Mouse (Mus musculus): ENCODE data around the gene Rad18.
"Not testable (repeated sequence)": the region's sequence is repeated elsewhere in the genome, so short reads cannot be mapped to it uniquely, and the experiment has no call there.

The Rad18 gene

DNA sequence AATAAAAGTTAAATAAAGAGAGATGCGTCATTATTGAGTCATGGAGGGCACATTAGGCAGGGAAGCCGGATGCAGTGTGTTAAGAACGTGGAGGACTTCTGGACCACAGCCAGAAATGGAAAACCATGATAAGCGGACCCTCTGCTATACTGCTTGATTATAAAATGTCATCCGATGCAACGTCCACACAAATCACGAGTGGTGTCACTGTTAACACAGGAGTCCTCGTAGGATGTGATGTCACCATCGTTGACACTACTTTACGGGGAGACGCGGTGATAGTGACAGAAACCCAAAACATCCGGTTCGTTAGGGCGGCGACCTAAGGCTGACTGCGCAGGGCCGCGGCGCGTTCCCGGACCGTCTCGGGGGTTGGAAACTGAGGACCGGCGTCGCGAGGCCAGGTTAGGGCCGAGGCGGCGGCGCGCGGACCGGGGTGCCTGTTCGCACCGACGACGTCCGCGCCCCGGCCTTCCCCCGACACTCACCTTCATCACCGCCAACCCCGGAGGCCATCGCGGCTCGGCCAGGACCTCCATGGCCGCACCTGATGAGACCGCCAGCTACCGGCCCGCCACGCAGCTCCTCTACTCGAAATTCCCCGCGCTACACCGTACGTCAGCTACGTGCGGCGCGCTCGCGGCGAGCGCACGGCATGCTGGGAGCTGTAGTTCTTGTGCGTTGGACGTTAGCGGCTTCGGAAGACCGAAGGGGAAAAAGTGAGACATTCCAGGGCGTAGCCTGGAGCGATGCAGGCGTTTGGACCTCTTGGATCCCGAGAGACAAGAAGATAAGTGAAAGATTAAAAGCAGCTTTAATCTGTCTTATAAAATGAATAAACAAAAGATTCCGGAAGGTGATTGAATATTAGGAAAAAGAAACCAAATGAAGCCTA, at the start of gene Rad18:
Gene Rad18, minus strand, starts transcription at position 631 of the 895 bp plus-strand sequence.
- DNase-seq (ENCODE audit: low read depth, low spot score) = peak; percentile 97

GRCm38 (mm10) chr6:112742297-112742696, 45.8 kb upstream of the Rad18 start:
- DNase-seq (ENCODE audit: low read depth, low spot score) = no peak

- no peak for DNase-seq (ENCODE audit: low read depth, low spot score)
Measured at GRCm38 (mm10) chr6:112741766-112742165, 45.3 kb upstream of the Rad18 start.

- no peak for DNase-seq (ENCODE audit: low read depth, low spot score)
Measured at GRCm38 (mm10) chr6:112739635-112740034, 43.1 kb upstream of the Rad18 start.

DNA sequence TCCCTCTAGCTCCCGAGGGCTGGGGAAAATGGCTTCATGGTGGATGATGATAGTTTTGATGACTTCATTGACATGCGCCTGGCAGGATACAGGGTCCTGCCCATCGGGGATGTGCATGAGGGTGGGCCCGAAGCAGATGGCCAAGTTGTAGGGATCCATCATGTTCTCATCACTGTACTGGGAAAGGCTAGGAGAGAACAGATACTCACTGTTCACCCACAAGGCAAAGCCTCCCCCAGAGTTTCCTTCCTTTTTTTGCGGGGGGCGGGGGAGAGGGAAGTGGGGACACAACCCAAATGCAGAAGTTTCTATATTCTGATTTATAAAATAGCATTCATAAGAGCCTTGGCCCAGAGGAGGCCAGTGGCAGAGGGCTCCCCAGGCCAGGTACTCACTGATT, 42.4 kb upstream of the Rad18 start:
- no peak for DNase-seq (ENCODE audit: low read depth, low spot score)

DNA sequence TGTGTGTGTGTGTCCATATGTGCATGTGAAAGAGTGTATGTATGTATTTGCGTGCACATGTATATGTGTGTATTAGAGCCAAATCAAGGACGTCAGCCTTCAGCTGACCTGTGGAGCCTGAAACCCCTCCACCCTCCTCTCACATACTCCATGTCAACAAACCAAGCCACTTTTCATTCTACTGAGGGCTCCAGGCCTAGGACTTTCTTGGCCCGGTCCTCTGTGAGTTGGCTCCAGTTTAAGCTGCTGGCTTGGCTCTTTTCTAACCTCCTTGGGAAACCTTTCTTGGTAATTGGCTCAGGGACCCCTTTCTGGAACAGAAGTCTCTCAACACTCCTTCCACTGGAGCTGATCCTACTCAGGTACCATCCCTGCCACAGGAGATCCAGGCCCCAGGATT, 40.0 kb upstream of the Rad18 start:
- DNase-seq (ENCODE audit: low read depth, low spot score) = no peak

DNA sequence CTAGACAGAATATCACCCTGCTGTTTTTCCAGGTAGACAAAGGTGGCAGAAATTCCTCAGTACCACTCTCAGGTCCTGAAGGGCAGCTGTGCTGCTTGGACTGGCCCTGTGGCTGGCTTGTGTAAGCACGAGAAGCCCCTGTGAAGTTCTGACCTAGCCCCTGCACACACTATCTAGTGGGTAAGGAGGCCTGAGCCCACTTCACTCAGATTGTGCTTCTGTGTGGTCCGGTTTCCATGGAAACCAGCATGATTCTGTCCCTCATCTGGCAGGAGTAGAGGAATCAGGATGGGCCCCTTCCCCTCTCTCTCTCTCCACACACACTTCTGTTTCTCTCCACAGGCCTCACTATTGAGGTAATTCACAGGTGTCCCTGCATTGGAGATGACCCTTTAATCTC, 38.6 kb upstream of the Rad18 start:
- no peak for DNase-seq (ENCODE audit: low read depth, low spot score)

DNA sequence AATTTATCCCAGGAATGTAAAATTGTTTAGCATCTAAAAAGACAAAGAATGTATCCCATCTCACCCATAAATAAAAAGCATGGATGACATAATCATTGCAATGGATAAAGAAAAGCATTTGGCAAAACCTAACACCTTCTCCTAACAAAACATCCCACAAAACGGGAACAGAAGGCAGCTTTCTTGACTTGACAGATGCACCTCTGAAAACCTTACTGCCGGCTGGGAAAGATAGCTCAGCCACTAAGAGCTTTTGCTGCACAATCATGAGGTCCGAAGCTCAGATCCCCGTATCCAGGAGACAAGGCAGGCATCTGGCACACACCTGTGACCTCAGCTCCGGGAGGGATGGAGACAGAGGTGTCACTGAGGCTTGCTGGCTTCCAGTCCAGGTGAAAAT, 37.5 kb upstream of the Rad18 start:
- DNase-seq (ENCODE audit: low read depth, low spot score) = no peak

- DNase-seq (ENCODE audit: low read depth, low spot score) = peak; percentile 37
Measured at GRCm38 (mm10) chr6:112732434-112732833, 35.9 kb upstream of the Rad18 start.

- DNase-seq (ENCODE audit: low read depth, low spot score) = no peak
Measured at GRCm38 (mm10) chr6:112731386-112731785, 34.9 kb upstream of the Rad18 start.

- peak; percentile 93 for DNase-seq (ENCODE audit: low read depth, low spot score)
Measured at GRCm38 (mm10) chr6:112728760-112729422, 32.4 kb upstream of the Rad18 start.

- no peak for DNase-seq (ENCODE audit: low read depth, low spot score)
Measured at GRCm38 (mm10) chr6:112725468-112725867, 29.0 kb upstream of the Rad18 start.

- no peak for DNase-seq (ENCODE audit: low read depth, low spot score)
Measured at GRCm38 (mm10) chr6:112720409-112721080, 24.1 kb upstream of the Rad18 start.

DNA sequence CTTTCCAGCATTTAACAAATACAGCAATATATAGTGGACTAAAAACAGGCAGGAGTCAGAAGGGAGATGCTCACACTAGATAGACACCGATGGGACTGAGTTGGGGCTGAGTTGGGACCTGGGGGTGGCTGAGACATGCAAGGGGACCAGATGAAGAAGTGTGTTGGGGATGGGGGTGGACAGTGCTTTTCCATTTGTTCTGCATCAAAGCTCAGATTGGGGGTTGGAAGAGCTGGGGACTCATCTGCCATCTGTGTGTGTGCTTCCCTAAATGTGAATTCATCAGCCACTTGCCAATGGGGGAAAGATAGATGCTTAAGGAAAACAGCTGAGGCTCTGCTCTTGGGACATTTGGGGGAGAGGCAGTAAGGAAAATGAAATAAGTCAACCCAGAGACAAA, 23.5 kb upstream of the Rad18 start:
- DNase-seq (ENCODE audit: low read depth, low spot score) = no peak

DNA sequence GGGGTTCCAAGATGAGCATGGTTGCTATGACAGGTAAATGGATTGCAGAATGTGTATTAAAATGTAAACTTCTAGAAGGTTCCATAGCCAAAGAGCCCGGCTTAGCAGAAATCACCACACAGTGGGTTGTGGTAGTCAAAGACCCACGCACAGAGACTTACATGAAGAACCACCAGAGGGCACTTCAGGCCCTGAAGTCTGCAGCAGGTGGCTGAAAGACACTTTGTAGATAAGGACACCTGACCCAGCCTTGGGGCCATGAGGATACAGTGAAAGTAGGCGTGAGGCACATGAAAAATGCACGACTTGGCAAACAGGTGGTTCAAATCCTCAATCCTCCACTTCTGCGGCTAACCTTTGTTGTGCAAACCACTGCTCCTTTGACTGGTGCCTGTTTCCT, 20.7 kb upstream of the Rad18 start:
- peak; percentile 59 for DNase-seq (ENCODE audit: low read depth, low spot score)

DNA sequence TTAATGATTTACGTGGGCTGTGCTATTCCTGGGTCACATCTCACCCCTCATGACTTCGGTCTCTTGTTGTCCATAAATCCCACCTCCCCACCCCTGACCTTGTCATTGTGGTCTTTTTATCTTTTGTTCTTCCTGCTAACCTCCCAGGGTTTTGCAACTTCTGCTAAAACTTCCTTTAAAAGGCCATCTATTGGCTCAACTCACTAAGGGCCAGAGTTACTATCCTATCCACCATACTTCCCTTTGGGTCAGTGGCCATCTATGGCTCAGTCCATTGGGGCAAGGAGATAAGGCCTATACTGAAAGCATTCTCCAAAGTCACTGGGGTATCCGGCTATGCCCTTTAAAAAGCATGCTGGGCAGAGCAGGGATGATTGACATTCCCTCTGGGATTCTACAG, 17.5 kb upstream of the Rad18 start:
- no peak for DNase-seq (ENCODE audit: low read depth, low spot score)

DNA sequence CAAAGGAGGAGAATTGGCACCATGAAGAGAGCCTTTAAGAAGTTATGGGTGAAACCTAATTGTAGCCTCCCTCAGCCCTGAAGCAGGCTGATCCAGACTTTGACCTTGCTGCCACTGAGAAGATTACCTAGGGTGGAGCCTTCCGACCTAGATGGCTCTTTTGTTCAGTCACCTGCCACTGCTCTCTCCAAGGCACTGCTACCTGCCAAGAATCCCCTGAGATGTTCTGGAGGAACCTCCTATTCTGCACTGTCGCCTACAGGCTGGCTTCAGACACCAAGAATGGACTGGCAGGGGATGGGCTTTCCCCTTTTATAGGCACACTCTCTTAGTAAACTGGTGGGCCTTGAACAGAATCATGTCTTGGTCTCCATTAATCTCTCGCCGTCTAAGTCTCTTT, 5.8 kb upstream of the Rad18 start:
- DNase-seq (ENCODE audit: low read depth, low spot score) = not testable (repeated sequence)

- peak; percentile 35 for DNase-seq (ENCODE audit: low read depth, low spot score)
Measured at GRCm38 (mm10) chr6:112700392-112700791, 3.9 kb upstream of the Rad18 start.

GRCm38 (mm10) chr6:112699115-112699514, 2.6 kb upstream of the Rad18 start:
- DNase-seq (ENCODE audit: low read depth, low spot score) = no peak

- peak; percentile 14 for DNase-seq (ENCODE audit: low read depth, low spot score)
Measured at GRCm38 (mm10) chr6:112694492-112694891, 2.0 kb downstream of the Rad18 start.

DNA sequence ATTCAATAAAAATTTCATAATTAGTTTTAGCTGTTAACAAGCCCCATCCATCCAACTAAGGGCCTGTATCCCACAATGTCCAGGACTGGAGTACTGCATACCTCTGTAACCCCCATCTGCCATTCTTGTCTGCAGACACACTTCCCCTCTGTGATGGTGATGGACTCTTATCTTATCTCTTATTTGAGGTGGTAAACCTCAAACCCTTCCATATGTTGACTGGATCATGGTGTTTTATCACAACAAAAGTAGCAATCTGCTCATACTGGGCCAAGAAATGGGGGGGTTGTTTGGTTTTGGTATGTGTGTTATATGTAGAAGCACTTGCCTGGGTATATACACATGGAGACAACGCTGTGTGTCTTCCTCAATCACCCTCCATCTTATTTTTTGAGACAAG, 5.0 kb downstream of the Rad18 start:
- DNase-seq (ENCODE audit: low read depth, low spot score) = no peak

DNA sequence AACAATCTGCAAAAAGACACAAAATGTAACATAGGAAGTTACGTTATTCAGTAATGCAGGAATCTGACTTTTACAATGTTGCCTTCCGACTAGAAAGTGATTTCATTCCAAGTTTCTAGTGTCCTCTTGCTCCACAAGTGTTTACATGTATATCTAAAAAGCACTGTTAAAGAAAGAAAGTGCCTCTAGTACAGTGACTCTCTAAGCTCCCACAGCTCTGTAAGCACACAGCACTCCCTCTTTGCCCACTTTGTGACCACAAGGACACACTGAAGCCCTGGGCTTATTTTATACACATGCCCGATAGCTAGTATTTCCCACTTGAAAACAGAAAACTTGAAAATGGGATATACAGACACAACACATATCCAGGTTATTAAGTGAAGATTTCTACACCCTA, 8.5 kb downstream of the Rad18 start:
- no peak for DNase-seq (ENCODE audit: low read depth, low spot score)
